Mouse (Mus musculus) embryonic facial prominence, embryonic 15.5 days (tissue): ENCODE results near the gene Pzp. TPM values are rescaled to one million over a fixed set of nuclear protein-coding genes. Genes with fewer than 3 reads are reported as not detected.

Experiments used
- ATAC-seq: fragments of 200-750 bp; cut with Nextera tagmentation; 2 replicates; pipeline ENCODE4 v1.8.0; 2017; ENCODE audit warnings: low read depth, moderate TSS enrichment; ENCODE audit not compliant: insufficient number of reproducible peaks, low FRiP score, low TSS enrichment
- H3K27ac ChIP-seq: fragments of 300-500 bp; sonication (generic); replicated peaks from 2 replicates; pipeline ENCODE4 v1.5.1; 2015; ENCODE audit warnings: mild to moderate bottlenecking, inconsistent platforms
- H3K27me3 ChIP-seq: fragments of 300-500 bp; sonication (generic); 2 replicates; pipeline ENCODE4 v1.6.1; 2015; ENCODE audit warnings: inconsistent platforms
- H3K36me3 ChIP-seq: fragments of 300-500 bp; sonication (generic); 2 replicates; pipeline ENCODE4 v1.6.1; 2015; ENCODE audit warnings: mild to moderate bottlenecking, inconsistent platforms
- H3K4me1 ChIP-seq: fragments of 300-500 bp; sonication (generic); 2 replicates; pipeline ENCODE4 v1.6.1; 2015; ENCODE audit warnings: inconsistent platforms
- H3K4me2 ChIP-seq: fragments of 300-500 bp; sonication (generic); replicated peaks from 2 replicates; pipeline ENCODE4 v1.6.1; 2015; ENCODE audit warnings: mild to moderate bottlenecking, inconsistent platforms
- H3K4me3 ChIP-seq: fragments of 300-500 bp; sonication (generic); replicated peaks from 2 replicates; pipeline ENCODE4 v1.5.1; 2015; ENCODE audit warnings: mild to moderate bottlenecking, inconsistent platforms
- H3K9ac ChIP-seq: fragments of 300-500 bp; sonication (generic); 2 replicates; pipeline ENCODE4 v1.6.1; 2015; ENCODE audit warnings: inconsistent platforms
- H3K9me3 ChIP-seq: fragments of 300-500 bp; sonication (generic); replicated peaks from 2 replicates; pipeline ENCODE4 v1.6.1; 2016; ENCODE audit warnings: inconsistent platforms
- WGBS: fragments of 180-500 bp; shearing (Covaris S2); methylation state at CpG from one replicate; pipeline ENCODE4 v1.1.7; 2015; 5-methylcytosine and 5-hydroxymethylcytosine counted together
- polyA plus RNA-seq: library from polyadenylated mRNA; unstranded; fragments of >200 nt; fragmentation: Nextera tagmentation; extraction: Ambion mirVana; gene quantifications from 2 replicates; pipeline ENCODE4 v1.2.1, GENCODE M21; 2015

Pzp gene
- 0.07 and 0.48 TPM in 2 replicates for polyA plus RNA-seq

DNA sequence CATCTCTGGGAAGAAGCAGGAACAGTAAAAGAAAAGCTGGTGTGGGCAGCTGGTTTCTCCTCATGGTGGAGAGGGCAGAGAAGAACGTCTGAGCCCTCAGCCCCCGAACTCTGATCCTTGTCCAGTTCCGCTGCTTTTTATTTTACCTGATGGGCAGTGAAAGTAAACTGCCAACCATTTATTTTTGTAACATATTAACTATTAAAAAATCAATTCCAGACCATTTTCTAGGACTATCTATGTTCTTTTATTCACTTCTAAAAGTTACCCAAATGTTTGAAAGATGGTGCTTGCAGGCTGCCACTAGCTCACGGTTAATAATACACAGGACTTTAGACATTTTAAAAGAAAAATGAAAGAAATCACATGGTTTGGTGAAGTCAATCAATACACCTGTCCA lies at the start of gene Pzp:
TSS of gene Pzp (minus strand) at position 120 of the 400 bp plus-strand sequence.
- Histone ChIP-seq H3K4me1 (no peaks in the 10 kb centered on the region), H3K4me3 (no peak within 1 kb of the TSS), H3K36me3 (no peaks in the 10 kb centered on the region), H3K27me3 (no peaks in the 10 kb centered on the region), H3K4me2 (no peak within 1 kb of the TSS), H3K9ac (no peak within 1 kb of the TSS), H3K9me3 (no peaks in the 10 kb centered on the region), H3K27ac (no peak within 1 kb of the TSS)
- no peak for ATAC-seq
- WGBS, result 78% methylated on average over 4 of the region's 4 CpGs

DNA sequence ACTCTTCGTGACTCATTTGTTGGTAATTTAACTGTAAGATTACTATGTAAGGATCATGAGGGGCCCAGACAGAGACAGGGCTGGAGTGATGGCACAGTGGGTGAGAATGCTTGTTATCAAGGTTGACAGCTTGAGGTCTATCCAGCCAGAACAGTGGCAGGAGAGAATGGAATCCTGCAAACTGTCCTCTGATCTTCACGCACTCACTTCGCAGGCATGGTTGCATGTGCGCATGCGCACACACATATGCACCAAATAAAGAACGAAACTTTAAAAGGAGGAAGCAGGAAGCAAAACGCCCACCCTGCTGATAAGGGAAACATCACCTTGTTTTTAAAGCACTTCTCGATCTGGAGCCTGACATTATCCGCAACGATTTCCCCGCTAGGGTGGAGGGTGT lies 40.1 kb upstream of the Pzp start:
- no peaks in the 10 kb centered on the region for H3K4me1 ChIP-seq
- 93% methylated on average over 11 of the region's 11 CpGs for WGBS
- no peaks in the 10 kb centered on the region for H3K36me3 ChIP-seq
- no peak for ATAC-seq
- H3K9me3 ChIP-seq, result no peaks in the 10 kb centered on the region
- no peaks in the 10 kb centered on the region for H3K27me3 ChIP-seq
- no peak overlapping the region for H3K4me3 ChIP-seq
- H3K27ac ChIP-seq, result no peak overlapping the region
- no peak overlapping the region for H3K4me2 ChIP-seq
- no peak overlapping the region for H3K9ac ChIP-seq

DNA sequence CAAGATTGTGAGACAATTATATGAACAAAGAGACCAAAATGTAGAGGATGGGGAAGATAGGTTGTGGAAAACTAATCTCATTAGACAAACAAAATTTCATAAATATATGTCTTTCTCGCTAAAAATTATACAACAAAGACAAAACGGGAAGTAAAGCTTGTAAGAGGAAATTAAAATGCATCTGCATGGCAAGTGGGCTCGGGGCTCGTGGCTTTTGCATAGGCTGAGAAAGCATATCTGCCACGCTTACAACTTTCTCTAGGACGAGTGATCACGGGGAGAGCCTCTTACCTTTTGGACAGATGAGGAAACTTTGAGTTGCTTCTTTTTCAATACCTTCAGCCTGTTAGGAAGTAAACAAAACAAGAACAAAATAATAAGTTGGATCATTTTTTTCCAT lies 27.5 kb upstream of the Pzp start:
- 87% methylated on average over 7 of the region's 7 CpGs for WGBS
- ATAC-seq, result no peak
- H3K4me1 ChIP-seq, result no peaks in the 10 kb centered on the region
- H3K9me3 ChIP-seq, result no peaks in the 10 kb centered on the region
- H3K36me3 ChIP-seq, result no peaks in the 10 kb centered on the region
- no peak overlapping the region for H3K27ac ChIP-seq
- no peak overlapping the region for H3K4me3 ChIP-seq
- H3K27me3 ChIP-seq, result no peaks in the 10 kb centered on the region
- H3K9ac ChIP-seq, result no peak overlapping the region
- H3K4me2 ChIP-seq, result no peak overlapping the region

DNA sequence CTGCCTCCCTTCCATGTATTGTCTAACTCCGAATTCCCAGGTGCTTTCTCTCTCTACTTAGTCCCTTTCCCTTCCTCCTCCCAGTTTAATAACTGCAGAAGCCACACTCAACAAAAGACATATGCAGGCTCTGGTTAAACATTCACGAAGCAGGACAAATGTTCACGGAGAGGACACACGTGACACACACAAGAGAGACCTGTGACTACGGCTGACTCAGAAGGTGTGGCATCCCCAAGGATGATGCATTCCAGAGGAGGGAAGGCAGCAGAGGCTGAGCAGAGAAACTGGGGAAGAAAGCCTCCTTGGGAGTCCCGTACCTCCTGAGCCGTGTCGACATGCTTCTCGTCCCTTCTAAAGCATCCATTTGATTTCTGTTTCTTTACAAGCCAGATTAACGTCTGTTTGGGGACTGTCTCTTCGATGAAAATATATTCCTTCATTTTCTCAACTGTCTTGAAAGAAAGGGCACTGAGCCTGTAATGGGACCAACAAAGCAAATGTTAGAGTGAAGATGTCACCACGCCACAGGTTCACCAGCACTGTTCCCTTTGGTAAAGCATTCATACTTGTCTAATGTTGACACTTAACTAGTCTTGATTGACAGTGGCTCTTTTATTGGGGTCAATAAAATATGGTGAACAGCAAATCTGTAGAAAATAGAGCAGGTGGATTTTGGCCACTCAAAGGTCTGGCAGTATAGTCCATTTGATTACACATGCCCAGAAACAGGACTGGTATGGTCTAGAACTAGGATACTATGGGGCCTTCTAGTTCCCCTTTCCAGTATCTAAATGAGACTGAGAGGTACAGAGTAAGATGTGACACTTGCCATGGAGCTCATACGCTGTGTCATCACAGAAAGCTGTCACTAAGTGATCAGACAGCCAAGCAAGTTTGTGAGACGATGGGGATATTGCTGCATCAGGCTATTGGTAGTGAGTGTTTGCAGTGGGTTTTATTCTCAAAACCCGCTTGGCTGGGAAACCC lies 23.2 kb upstream of the Pzp start:
- no peaks in the 10 kb centered on the region for H3K4me1 ChIP-seq
- H3K9ac ChIP-seq, result no peak overlapping the region
- H3K4me2 ChIP-seq, result no peak overlapping the region
- H3K4me3 ChIP-seq, result no peak overlapping the region
- ATAC-seq, result no peak
- no peaks in the 10 kb centered on the region for H3K27me3 ChIP-seq
- H3K27ac ChIP-seq, result no peak overlapping the region
- H3K36me3 ChIP-seq, result no peaks in the 10 kb centered on the region
- H3K9me3 ChIP-seq, result no peaks in the 10 kb centered on the region
- 77% methylated on average over 15 of the region's 15 CpGs for WGBS

DNA sequence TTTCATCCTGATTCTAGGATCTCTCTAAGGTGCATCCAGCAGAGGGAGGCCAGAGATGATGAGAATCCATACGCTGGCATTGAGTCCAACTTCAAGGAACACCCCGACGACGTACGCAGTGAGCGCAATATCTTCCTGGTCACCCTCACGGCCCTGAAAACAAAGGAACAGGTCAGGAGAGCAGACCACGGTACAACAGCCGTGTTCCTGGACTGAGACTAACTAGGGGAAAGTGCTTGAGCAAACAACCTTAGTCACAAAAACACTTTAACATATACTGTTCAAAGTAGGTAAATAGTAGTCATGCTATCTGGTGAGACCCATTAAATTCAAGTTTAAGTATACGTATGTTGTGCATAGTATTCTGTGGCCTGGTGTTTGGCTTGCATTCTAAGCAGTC lies 22.0 kb upstream of the Pzp start:
- Histone ChIP-seq H3K27me3 (no peaks in the 10 kb centered on the region), H3K4me3 (no peak overlapping the region), H3K9me3 (no peaks in the 10 kb centered on the region), H3K9ac (no peak overlapping the region), H3K36me3 (no peaks in the 10 kb centered on the region), H3K4me2 (no peak overlapping the region), H3K27ac (no peak overlapping the region), H3K4me1 (no peaks in the 10 kb centered on the region)
- WGBS, result 87% methylated on average over 10 of the region's 10 CpGs
- no peak for ATAC-seq

DNA sequence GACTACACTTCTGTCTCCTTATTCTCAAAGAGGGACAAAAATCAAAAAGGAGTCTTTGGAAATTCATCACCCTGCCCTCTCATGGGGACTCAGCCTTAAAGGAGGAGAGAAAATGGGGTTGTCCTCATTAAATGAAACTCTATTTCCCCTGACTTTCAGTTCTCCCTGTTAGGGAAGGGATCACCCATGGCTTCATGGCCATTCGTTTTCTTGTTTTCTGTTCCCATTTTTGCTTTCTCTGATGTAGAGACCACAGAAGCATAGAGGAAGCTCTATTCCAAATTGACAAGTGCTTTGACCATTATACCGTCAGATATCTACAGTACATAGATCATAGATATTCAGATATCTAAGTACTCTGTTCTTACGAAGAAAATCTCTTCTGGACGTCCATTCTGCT lies 18.9 kb upstream of the Pzp start:
- no peaks in the 10 kb centered on the region for H3K36me3 ChIP-seq
- no peak overlapping the region for H3K4me2 ChIP-seq
- H3K4me1 ChIP-seq, result no peaks in the 10 kb centered on the region
- H3K9me3 ChIP-seq, result no peaks in the 10 kb centered on the region
- H3K9ac ChIP-seq, result no peak overlapping the region
- H3K27me3 ChIP-seq, result no peaks in the 10 kb centered on the region
- no peak overlapping the region for H3K27ac ChIP-seq
- ATAC-seq, result no peak
- WGBS, result 82% methylated on average over 4 of the region's 4 CpGs
- no peak overlapping the region for H3K4me3 ChIP-seq

DNA sequence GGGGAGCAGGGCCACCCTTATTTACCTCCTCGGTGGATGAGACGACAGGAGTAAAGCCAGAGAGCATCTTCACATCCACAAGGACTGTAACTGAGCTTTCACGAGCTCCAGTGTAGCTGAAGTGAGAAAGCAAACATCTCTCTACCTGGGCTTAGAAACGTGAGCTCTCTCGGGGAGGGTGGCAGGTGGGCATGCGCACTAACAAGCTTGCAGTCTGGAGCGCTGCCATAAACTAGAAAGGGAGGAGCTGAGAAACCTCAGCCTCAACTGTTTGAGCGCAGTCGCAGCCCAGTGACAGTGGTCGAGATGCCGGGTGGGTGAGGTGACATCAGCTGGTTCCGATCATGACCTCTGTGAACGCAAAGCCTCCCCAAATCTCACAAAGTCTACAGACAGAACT lies 16.7 kb upstream of the Pzp start:
- no peak overlapping the region for H3K27ac ChIP-seq
- no peak overlapping the region for H3K4me2 ChIP-seq
- no peak overlapping the region for H3K9ac ChIP-seq
- H3K9me3 ChIP-seq, result no peaks in the 10 kb centered on the region
- no peaks in the 10 kb centered on the region for H3K36me3 ChIP-seq
- H3K4me3 ChIP-seq, result no peak overlapping the region
- WGBS, result 65% methylated on average over 13 of the region's 13 CpGs
- ATAC-seq, result no peak
- no peaks in the 10 kb centered on the region for H3K27me3 ChIP-seq
- H3K4me1 ChIP-seq, result no peaks in the 10 kb centered on the region

DNA sequence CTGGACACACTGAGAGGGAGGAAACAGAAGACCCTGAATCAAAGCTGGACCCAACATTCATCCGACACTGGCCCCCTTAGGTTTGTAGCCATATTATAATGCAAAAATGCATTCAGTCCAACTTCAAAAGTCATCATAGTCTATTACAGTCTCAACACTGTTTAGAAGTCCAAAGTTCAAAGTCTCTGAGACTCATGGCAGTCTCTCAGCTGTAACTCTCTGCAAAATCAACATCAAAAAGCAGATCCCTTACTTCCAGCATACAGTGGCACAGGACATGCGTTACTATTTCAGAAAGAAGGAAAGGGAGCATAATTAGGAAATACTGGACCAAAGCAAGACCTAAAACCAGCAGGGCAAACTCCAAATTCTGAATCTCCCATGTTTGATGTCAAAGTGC lies 8.7 kb upstream of the Pzp start:
- H3K9ac ChIP-seq, result no peak overlapping the region
- H3K4me3 ChIP-seq, result no peak overlapping the region
- no peak overlapping the region for H3K4me2 ChIP-seq
- H3K9me3 ChIP-seq, result no peaks in the 10 kb centered on the region
- WGBS, result 85% methylated on average over 2 of the region's 2 CpGs
- ATAC-seq, result no peak
- H3K27ac ChIP-seq, result no peak overlapping the region
- no peaks in the 10 kb centered on the region for H3K4me1 ChIP-seq
- H3K27me3 ChIP-seq, result no peaks in the 10 kb centered on the region
- H3K36me3 ChIP-seq, result no peaks in the 10 kb centered on the region

DNA sequence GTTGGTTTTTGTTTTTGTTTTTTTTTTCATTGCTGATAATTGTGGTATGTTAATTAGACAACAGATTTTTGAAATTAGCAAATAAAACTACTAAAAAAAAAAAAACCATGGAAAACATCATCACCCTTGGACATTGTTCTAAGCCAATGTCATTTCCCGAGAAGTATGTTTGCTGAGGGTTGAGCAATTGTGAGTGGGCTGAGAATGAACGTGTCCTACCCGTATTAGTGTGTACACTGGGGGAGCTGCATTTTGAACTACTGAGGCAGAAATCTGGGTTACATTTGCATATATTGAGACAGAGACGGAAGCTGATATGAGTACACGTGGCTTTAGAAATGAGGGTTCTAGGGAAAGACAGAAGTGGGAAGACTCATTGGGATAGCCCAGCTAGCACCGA lies 6.8 kb upstream of the Pzp start:
- Histone ChIP-seq H3K9ac (no peak overlapping the region), H3K27me3 (no peaks in the 10 kb centered on the region), H3K4me2 (no peak overlapping the region), H3K36me3 (no peaks in the 10 kb centered on the region), H3K4me3 (no peak overlapping the region), H3K4me1 (no peaks in the 10 kb centered on the region), H3K9me3 (no peaks in the 10 kb centered on the region), H3K27ac (no peak overlapping the region)
- ATAC-seq, result no peak
- 83% methylated on average over 6 of the region's 6 CpGs for WGBS

DNA sequence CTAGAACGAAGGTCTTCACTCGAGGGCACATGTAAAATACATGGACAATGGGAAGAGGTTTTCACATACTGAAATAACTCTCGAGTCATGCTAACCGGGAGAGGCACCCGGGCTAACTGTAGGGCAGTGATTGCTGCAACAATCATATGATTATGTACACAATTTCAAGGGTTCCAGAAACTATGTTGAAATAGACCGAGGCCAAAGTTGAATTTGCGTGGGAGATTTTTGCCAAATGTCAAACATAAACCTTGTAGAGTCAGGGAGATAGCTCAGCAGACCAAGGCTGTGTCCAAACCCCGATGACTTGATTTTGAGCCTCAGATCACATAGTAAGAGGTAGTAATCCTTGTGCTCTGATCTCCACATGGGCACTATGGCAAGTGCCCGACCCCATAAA lies 6.2 kb upstream of the Pzp start:
- Histone ChIP-seq H3K36me3 (no peaks in the 10 kb centered on the region), H3K9ac (no peak overlapping the region), H3K27ac (no peak overlapping the region), H3K27me3 (no peaks in the 10 kb centered on the region), H3K4me2 (no peak overlapping the region), H3K4me3 (no peak overlapping the region), H3K9me3 (no peaks in the 10 kb centered on the region), H3K4me1 (no peaks in the 10 kb centered on the region)
- WGBS, result 84% methylated on average over 9 of the region's 9 CpGs
- no peak for ATAC-seq

DNA sequence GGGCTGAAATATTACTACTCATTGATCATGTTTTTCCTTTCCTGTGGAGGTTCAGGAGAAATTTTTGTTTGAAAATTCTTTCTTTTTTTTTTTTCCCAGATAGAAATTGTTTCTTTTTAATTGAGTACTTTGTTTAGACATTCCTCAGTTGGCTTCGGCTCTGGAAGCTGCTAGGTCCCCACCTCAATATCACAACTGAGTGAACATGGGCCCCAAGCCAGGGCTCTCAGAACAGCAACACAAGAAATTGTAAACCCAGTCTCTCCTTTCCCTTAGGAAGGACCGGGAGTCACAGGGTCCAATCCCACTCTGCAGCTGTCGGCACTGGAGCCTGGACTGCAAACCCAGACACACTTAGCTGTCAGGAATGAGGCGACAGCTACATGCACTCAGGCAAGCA lies 2.0 kb upstream of the Pzp start:
- Histone ChIP-seq H3K4me3 (no peak overlapping the region), H3K4me1 (no peaks in the 10 kb centered on the region), H3K27ac (no peak overlapping the region), H3K36me3 (no peaks in the 10 kb centered on the region), H3K9ac (no peak overlapping the region), H3K4me2 (no peak overlapping the region), H3K9me3 (no peaks in the 10 kb centered on the region), H3K27me3 (no peaks in the 10 kb centered on the region)
- WGBS, result 53% methylated on average over 4 of the region's 4 CpGs
- ATAC-seq, result no peak

DNA sequence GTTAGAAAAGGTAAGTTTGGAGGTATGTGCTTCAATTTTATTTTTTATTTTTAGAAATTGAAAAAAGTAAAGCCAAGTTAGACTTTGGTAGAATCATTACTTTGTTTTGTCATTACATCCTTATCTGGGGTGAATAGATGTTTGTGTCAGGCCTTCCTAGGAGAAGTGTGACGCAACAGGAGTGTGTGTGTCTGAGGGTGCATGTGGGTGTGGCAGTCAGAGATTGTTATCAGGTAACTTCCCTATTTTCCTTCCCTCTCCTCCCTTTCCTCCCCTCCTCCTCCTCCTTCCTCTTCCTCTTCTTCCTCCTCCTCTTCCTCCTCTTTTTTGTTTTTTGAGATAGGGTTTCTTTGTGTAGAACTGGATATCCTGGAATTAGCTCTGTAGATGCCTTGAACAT lies 590 bp upstream of the Pzp start:
- no peak overlapping the region for H3K9ac ChIP-seq
- no peak for ATAC-seq
- H3K27me3 ChIP-seq, result no peaks in the 10 kb centered on the region
- WGBS, result 78% methylated on average over 1 of the region's 1 CpGs
- H3K4me3 ChIP-seq, result no peak overlapping the region
- H3K4me1 ChIP-seq, result no peaks in the 10 kb centered on the region
- H3K9me3 ChIP-seq, result no peaks in the 10 kb centered on the region
- no peaks in the 10 kb centered on the region for H3K36me3 ChIP-seq
- no peak overlapping the region for H3K27ac ChIP-seq
- H3K4me2 ChIP-seq, result no peak overlapping the region
